Mouse (Mus musculus): ENCODE data around the gene Stra6l.

DNA sequence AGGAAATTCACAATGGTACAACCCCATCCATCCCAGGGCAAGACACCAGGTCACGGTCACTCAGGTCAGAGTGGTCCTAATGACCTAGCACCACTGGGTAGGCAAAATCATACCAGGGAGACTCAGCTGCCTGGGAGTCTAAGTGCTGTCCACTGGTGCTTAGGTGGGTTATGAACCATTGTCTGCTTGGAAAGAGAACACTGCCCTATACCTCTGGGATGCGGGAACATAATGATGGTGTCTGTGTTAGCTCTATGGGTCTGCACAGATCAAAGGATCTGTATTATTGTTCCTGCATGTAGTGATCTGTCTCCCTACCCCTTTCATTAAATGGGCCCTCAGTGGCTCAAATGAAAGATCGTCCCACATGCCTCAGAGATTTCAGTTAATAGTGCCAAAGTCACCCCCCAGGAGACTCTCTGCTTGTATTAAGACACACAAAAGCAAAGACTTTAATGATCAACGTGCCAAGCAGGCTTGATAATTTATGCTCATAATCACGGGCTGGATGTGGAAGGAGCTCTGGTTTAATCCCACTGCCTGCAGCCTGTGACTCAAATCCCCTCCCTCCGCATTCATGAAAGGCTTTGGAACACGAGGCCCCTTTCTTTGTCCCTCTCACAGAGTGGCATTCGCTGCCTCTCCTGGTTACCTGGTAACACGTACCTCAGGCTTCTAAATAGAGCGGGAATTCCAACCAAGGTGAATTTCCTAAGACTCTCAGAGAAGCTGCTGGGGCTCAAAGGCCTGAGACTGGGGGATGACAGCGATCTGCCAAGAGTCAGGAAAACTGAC, 25.5 kb upstream of the Stra6l start:
- no peak for TF ChIP-seq POLR2A (IDR thresholded peaks at IDR 0.05; ENCODE audit: control insufficient read depth, low read depth, low read length)
- TF ChIP-seq CTCF (IDR thresholded peaks at IDR 0.05; ENCODE audit: control insufficient read depth, insufficient read depth, insufficient replicate concordance, low read depth, low read length): no peak
